Mouse (Mus musculus) ES-E14 (cell line): Measurements from ENCODE around the gene Bcorl1. TPM values are rescaled to one million over a fixed set of nuclear protein-coding genes. Genes with fewer than 3 reads are reported as not detected.

Experiments
- DNase-seq: peaks from one replicate; pipeline ENCODE4 v3.0.0-alpha.2; 2013; ENCODE audit warnings: low read depth, low spot score
- H3K27ac ChIP-seq: 2 replicates; pipeline ENCODE4 v1.5.1; 2012; ENCODE audit warnings: low read depth, mild to moderate bottlenecking, low read length, moderate library complexity, mixed read lengths; ENCODE audit not compliant: poor library complexity, insufficient read depth, severe bottlenecking
- H3K36me3 ChIP-seq: 2 replicates; pipeline ENCODE4 v1.6.1; 2012; ENCODE audit warnings: mild to moderate bottlenecking, low read length, moderate library complexity, mixed read lengths; ENCODE audit not compliant: control insufficient read depth, poor library complexity, insufficient read depth, severe bottlenecking
- H3K4me1 ChIP-seq, 2 experiments: fragments of 150-350 bp in 1 of 2; sonication (generic) in 1 of 2; 2 replicates each; pipeline ENCODE4 v1.6.1; 2012; ENCODE audit warnings: low read length in 2 of 2, mild to moderate bottlenecking in 1 of 2, mixed read lengths in 1 of 2; ENCODE audit not compliant: control insufficient read depth in 2 of 2, insufficient read depth in 2 of 2, poor library complexity in 1 of 2
- H3K4me3 ChIP-seq, 2 experiments: fragments of 150-350 bp in 1 of 2; sonication (generic) in 1 of 2; 2 replicates each; pipeline ENCODE4 v1.5.1; 2012; ENCODE audit warnings: low read length in 2 of 2, low read depth in 1 of 2, mild to moderate bottlenecking in 1 of 2, mixed read lengths in 1 of 2; ENCODE audit not compliant: insufficient read depth in 1 of 2, poor library complexity in 1 of 2, severe bottlenecking in 1 of 2
- H3K9ac ChIP-seq: 2 replicates; pipeline ENCODE4 v1.6.1; 2012; ENCODE audit warnings: low read depth, mild to moderate bottlenecking, low read length, mixed read lengths; ENCODE audit not compliant: poor library complexity, insufficient read depth, severe bottlenecking
- H3K9me3 ChIP-seq: fragments of 150-350 bp; sonication (generic); 2 replicates; pipeline ENCODE4 v1.6.1; 2012; ENCODE audit warnings: low read depth, mild to moderate bottlenecking, low read length; ENCODE audit not compliant: control insufficient read depth, insufficient read depth
- CHD2 ChIP-seq: IDR thresholded peaks from 2 replicates; pipeline ENCODE4 v1.6.1; 2014; ENCODE audit warnings: mild to moderate bottlenecking, low read depth, low read length, inconsistent platforms
- HCFC1 ChIP-seq: IDR thresholded peaks from 2 replicates; pipeline ENCODE4 v1.6.1; 2012; ENCODE audit warnings: low read length, inconsistent platforms, borderline replicate concordance; ENCODE audit not compliant: insufficient read depth
- MAFK ChIP-seq: IDR thresholded peaks from 2 replicates; pipeline ENCODE4 v1.6.1; 2014; ENCODE audit warnings: mild to moderate bottlenecking, low read depth, low read length, inconsistent platforms; ENCODE audit not compliant: insufficient read depth
- ZC3H11A ChIP-seq: IDR thresholded peaks from 2 replicates; pipeline ENCODE4 v1.6.1; 2012; ENCODE audit warnings: low read depth, mild to moderate bottlenecking, inconsistent platforms, low read length, borderline replicate concordance
- ZNF384 ChIP-seq: IDR thresholded peaks from 2 replicates; pipeline ENCODE4 v1.6.1; 2012; ENCODE audit warnings: low read depth, low read length, inconsistent platforms
- in situ Hi-C, 2 experiments: fragments of 600-800 bp; cut with MboI; formaldehyde crosslinking; loops; one replicate each; pipeline ENCODE4 v1.15.1; 2025; ENCODE audit warnings: low sequenced_read_pairs in 2 of 2, inconsistent platforms in 1 of 2; ENCODE audit not compliant: unreplicated experiment in 2 of 2
- total RNA-seq: library from RNA; depleted of rRNA; stranded (reverse); fragments of 300-350 nt; gene quantifications from 2 replicates; pipeline ENCODE4 v1.2.3, GENCODE M21; 2012

The Bcorl1 gene
- total RNA-seq, 1 experiment, result 2.7 TPM

DNA sequence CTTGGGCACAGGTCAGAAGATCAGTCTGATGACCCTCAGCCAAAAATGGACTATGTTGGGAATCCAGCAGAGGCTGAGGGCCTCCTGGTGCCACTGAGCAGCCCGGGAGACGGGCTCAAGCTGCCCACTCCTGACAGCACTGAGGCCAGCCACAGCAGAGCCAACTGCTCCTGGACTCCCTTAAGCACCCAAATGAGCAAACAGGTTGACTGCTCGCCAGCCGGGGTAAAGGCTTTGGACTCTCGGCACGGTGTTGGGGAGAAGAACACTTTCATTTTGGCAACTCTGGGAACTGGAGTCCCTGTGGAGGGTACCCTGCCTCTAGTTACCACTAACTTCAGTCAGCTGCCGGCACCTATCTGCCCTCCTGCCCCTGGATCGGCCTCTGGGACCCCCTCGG lies 26.7 kb downstream of the Bcorl1 start:
- in situ Hi-C loops, result no loop called here
- Histone ChIP-seq H3K36me3 (peaks cover 2% of the 10 kb centered on the region; the same call in 1 of the 2 replicates), H3K9ac (no peak overlapping the region), H3K9me3 (no peaks in the 10 kb centered on the region), H3K4me1 (no peaks in the 10 kb centered on the region), H3K27ac (no peak overlapping the region), H3K4me3 (no peak overlapping the region)
- no peak for TF ChIP-seq CHD2
- no peak for TF ChIP-seq ZC3H11A
- no peak for TF ChIP-seq ZNF384
- TF ChIP-seq MAFK, result no peak
- TF ChIP-seq HCFC1, result no peak
- DNase-seq, result no peak

DNA sequence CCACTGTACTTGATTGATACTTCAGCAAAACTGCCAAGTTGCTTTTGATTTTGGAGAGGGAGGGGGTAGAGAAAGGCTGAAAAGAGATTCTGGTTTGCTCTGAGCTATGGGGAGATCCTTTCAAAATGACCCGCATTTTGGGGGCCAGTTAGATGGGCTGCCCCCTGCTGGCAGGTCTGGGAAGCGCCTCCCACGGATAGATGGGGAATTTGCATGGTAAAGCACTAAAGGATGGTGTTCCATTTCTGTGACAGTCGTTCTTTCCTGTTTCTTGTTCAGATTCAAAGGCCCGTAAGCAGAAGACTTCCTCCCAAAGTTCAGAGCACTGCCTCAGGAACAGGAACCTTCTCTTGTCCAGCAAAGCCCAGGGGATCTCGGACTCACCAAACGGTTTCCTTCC lies 42.5 kb downstream of the Bcorl1 start:
- no peak for DNase-seq
- in situ Hi-C loops, result no loop called here
- no peak for TF ChIP-seq MAFK
- TF ChIP-seq ZC3H11A, result no peak
- no peak for TF ChIP-seq CHD2
- TF ChIP-seq HCFC1, result no peak
- no peak for TF ChIP-seq ZNF384

DNA sequence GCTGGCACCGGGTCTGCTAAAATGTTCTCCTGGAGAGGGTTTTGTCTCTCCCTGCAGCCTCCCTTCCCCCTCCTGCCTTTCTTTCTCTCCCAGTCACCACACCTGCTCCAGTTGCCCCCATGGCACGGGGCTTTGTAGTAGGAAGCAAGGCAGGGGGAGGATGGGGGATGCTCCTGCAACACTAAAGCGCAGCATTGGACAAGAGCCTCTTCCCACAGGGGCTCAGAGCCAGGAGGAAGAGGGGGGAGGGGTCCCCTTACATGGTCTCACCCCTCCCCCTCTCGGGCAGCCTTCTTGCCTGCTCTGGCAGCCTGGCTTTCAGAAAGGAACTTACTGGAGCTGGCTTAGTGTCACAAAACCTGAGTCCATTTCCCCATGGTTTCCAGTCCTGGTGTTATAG lies 44.8 kb downstream of the Bcorl1 start:
- in situ Hi-C loops, result no loop called here
- peaks cover 5% of the 10 kb centered on the region for H3K36me3 ChIP-seq

More for the DNA sequence above, 42.5 kb downstream of the Bcorl1 start:
- Histone ChIP-seq H3K4me1 (no peaks in the 10 kb centered on the region), H3K9ac (no peak overlapping the region), H3K27ac (no peak overlapping the region), H3K9me3 (no peaks in the 10 kb centered on the region), H3K4me3 (no peak overlapping the region), H3K36me3 (peaks cover 5% of the 10 kb centered on the region)

DNA sequence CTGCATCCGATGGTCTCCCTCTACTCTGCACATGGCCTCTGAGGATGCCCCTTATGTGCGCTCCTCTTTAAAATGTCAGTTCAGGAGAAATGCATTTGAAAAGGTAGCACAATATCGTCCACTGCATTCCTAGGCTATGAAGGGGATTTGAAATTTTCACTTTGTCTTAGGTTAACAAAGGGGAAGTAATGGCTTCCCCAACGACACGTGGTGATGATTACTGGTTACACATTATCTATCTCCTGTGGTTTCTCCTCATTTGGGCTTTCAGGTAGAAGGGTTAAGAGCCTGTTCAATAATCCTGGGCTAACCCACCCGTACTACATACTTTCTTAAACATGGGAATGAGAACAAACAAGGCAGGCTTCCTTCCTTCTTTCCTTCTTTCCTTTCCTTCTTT lies 48.2 kb downstream of the Bcorl1 start:
- no peak for TF ChIP-seq ZC3H11A
- no peak for TF ChIP-seq HCFC1
- no peak for TF ChIP-seq CHD2
- TF ChIP-seq MAFK, result no peak
- TF ChIP-seq ZNF384, result no peak
- no peak overlapping the region for H3K27ac ChIP-seq
- DNase-seq, result no peak
- H3K4me1 ChIP-seq, result no peaks in the 10 kb centered on the region
- no peak overlapping the region for H3K9ac ChIP-seq
- no peak overlapping the region for H3K4me3 ChIP-seq
- no peaks in the 10 kb centered on the region for H3K9me3 ChIP-seq
- in situ Hi-C loops, result no loop called here
- peaks cover 6% of the 10 kb centered on the region for H3K36me3 ChIP-seq

More for the DNA sequence above, 44.8 kb downstream of the Bcorl1 start:
- no peak for DNase-seq
- H3K27ac ChIP-seq, result no peak overlapping the region
- TF ChIP-seq HCFC1, result no peak
- no peak for TF ChIP-seq CHD2
- TF ChIP-seq MAFK, result no peak
- no peak for TF ChIP-seq ZC3H11A
- TF ChIP-seq ZNF384, result no peak
- no peaks in the 10 kb centered on the region for H3K4me1 ChIP-seq
- no peak overlapping the region for H3K4me3 ChIP-seq
- H3K9me3 ChIP-seq, result no peaks in the 10 kb centered on the region
- no peak overlapping the region for H3K9ac ChIP-seq

DNA sequence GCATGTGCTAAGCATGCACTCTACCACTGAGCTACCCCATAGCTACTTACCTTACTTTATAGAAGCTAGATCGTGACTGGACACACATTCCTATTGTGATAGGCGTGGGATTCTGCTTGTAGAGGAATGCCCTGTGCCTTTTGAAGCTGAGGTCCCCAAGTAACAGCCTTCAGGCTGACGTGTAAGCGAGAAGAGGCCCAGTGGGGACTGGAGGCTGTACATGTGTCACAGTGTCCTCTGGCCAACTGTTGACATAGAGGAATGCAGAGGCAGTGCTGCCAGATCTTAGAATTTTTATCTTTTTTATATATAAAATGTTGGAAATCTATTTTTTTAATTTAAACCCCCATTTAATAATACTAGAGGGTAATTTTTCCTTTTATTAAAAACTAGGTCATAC lies 58.8 kb downstream of the Bcorl1 start:
- in situ Hi-C loops, result loop anchor here (25.0 kb wide), 1 partner anchor 413 kb away; no protein-coding TSS in a partner anchor
- peaks cover 13% of the 10 kb centered on the region for H3K36me3 ChIP-seq
- no peaks in the 10 kb centered on the region for H3K9me3 ChIP-seq
- no peak overlapping the region for H3K9ac ChIP-seq
- H3K27ac ChIP-seq, result no peak overlapping the region
- no peak for DNase-seq
- no peak overlapping the region for H3K4me3 ChIP-seq
- no peak for TF ChIP-seq ZC3H11A
- TF ChIP-seq HCFC1, result no peak
- no peak for TF ChIP-seq CHD2
- TF ChIP-seq ZNF384, result no peak
- H3K4me1 ChIP-seq, result no peaks in the 10 kb centered on the region
